Mouse (Mus musculus): ENCODE results near the gene Slc35f1. TPM values are rescaled to one million over a fixed set of nuclear protein-coding genes. Genes with fewer than 3 reads are reported as not detected.
"Not testable (repeated sequence)": the region's sequence is repeated elsewhere in the genome, so short reads cannot be mapped to it uniquely, and the experiment has no call there.

Slc35f1 gene
- total RNA-seq, 2 experiments from 2014 or later, result 0.32 to 0.52 TPM

DNA sequence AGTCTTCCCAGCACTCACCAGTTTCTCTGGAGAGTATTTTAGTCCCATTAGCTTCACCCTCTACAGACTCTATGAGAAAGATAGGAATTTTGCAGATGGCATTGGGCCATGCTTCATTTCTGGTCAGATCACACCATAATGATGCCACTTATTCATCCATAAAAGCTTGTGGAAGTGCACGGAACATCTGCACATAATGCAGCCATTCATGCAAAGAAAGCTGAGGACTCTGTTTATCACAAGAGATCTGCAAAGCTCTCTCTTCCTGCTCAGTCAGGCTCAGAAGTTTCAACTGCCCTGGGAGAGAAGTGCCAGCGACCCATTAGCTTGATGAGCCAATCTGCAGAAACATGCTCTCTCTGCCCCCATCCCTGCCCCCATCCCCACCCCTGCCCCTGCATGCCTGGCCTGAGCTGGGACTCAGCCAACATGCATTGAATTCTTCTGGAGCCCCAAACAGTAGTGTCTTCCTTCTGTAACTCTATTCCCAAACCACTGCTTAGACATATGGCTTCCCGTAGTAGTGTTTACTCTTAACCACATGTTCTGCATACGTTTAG is 89.7 kb downstream of the Slc35f1 start:
- DNase-seq (ENCODE audit: low spot score), result no peak

DNA sequence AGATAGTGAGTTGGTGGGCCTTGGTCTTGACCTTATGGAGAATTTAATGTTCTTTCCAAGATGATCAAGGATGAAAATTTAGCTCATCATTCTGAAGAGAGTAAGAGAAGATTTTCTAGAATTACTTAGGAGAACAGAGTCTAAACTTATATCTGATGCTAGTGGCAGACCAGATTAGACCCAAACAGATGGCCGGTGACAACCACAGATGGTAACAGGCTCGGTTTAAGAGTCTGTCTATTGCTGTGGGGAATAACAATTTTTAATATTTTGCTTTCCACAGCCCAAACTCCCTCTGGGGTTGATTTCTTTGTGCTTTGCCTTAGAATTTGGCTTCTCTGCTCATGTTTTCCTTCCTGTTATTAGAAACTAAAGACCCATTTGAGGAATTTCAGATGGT is 96.7 kb downstream of the Slc35f1 start:
- DNase-seq (ENCODE audit: low spot score), result no peak

DNA sequence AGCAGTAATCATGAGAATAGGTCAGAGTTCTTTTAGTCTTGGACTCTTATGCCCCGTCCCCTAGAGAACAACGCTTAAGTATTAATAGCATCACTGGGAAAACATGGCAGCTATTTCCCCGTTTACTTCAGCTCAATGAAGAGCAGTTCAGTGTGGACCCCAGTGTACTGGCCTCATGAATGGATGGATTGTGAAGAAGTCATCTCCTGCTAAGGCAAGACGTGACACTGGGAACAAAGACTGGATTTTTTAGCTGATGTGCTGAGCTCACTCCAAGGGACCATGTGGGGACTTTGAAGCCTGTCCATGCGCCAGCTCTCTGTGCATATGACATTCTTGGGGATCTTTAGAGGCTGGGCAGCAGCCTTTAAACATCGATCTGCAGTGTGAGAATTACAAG is 101.2 kb downstream of the Slc35f1 start:
- DNase-seq (ENCODE audit: low spot score), result no peak

DNA sequence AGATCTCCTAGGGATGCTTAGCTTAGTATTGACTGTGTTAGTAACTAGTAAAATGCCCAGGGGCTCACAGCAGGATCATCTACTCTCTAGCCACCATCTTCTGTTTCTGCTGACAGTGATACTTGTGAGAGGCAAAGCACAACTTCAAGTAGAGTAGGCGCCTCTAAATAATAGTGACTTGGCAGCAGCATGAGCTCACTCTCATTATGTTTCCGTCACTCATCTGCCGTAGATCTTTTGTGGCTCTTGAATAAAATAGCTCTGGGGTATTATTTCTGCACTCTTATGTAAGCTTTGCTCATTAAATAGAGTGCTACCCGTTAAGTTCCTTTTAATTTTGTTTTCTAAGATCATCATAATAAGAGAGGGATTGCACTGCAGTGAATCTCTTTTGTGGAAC is 107.1 kb downstream of the Slc35f1 start:
- no peak for DNase-seq (ENCODE audit: low spot score)

DNA sequence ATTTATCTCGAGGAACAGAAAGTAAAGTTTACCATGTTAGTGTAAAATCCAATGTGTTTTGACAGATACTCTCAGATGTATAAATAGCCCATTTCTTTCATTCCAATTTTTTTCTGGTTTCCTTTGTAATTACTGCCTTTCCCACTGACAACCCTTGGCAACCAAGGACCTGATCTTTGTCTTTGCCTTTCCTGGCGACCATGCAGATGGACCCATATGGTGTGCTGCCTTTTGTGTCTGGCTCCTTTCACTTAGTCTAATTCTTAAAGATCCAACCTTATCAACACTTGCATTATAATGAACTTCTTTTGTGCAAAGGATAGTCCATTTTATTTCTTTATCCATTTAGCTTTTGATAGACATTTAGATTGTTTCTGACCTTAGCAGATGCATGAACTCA is 117.5 kb downstream of the Slc35f1 start:
- DNase-seq (ENCODE audit: low spot score), result no peak

DNA sequence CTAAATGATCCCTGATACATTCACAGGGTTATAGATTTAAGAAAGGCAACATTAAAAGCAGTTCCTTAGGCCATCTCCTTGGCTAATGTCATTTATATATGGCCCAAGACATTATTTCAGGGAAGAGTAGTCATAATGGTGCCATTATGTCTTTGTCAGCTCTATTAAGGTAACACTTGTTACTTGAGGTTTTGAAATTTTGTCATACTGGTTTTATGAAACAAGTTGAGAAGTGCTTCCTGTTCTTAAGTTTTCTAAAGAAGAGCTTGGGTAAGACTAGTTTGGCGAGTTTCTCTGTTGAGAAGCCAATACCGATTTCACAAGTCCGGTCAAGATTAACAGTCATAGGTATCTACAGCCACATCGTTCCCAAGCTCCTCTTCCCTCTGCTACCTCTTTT is 122.5 kb downstream of the Slc35f1 start:
- DNase-seq (ENCODE audit: low spot score), result no peak

DNA sequence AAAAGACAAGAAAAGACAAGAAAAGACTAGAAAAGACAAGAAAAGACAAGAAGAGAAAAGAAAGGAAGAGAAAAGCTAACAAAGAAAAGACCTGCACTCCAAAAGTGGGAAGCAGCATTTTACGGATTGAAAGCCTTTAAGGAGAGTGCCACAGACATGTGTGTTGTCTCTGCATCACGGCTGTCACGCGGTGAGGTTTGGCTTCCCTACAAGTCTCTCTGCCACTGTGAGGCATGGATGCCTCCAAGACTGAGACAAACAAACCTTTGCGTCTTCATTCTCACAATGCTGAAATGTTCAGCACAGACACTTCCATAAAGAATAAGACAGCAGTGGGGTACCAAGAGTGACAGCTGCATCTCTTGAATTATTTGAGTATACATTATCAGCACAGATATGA is 124.0 kb downstream of the Slc35f1 start:
- DNase-seq (ENCODE audit: low spot score), result no peak

DNA sequence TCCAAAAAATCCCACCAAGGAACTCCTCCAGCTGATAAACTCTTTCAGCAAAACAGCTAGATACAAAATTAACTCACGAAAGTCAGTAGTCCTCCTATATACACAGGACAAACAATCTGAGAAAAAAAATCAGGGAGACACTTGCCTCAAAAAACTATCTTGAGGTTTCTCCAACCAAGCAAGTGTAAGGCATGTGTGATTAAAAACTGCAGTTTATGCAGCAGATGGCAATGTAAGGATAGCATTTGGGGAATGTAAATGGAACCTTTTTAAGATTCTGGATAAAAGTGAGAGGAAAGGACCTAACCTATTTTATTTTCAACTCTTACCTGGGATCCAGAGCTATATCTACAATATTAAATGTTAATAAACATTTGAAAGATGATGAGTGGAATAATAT is 129.3 kb downstream of the Slc35f1 start:
- no peak for DNase-seq (ENCODE audit: low spot score)

DNA sequence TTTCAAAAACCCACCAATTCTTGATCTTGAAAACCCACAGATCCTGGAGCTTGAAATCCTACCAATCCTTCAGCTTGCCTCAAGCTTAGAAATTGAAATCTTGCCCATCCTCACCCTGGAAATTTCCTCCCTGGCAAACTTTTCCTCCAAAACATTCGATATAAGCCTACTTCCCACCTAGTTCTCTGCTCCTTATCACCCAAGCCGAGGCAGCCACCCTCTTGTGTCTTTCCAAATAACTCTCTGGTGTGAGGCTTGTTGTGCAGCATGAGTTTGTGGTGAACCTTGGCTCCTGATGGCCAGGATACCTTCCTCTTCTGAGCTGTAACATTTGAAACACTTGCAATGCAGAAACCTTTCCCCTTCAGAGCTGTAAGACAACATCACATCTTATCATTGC is 132.6 kb downstream of the Slc35f1 start:
- no peak for DNase-seq (ENCODE audit: low spot score)

DNA sequence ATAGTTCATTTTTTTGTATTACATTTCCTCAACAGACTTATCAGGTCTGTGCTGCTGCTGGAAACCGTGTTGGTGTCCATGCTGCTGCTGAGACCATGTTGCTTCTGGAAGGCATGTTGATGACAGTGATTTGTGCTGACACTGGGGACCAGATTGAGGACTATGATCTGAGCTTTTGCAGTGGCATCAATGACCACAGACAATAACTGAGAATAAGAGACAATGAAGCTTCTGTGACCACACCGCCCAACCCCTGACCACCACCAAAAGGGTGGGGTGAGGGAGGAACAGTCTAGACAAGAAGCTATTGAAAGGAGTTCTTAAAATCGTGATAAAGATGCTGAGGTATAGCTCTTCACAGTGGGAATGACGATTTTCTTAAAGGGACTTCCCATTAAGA is 135.4 kb downstream of the Slc35f1 start:
- DNase-seq (ENCODE audit: low spot score), result no peak

DNA sequence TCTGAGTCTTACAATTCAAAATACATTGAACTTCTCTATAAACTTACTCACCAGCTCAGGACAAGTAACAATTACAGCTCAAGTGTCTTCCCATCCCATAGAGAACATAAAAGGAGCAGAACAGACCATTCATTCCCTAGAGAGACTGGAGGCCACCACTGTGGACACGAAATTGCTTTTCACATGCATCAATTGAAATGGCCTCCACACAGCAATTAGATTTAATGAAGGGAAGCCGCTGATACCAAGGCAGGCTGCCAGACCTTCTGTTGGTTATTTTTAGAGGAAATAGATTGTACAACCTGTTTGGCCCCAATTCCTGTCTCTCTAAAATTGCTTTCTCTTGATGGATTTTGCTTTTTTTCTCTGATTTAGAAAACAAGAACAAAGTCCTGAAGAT is 150.5 kb downstream of the Slc35f1 start:
- no peak for DNase-seq (ENCODE audit: low spot score)

DNA sequence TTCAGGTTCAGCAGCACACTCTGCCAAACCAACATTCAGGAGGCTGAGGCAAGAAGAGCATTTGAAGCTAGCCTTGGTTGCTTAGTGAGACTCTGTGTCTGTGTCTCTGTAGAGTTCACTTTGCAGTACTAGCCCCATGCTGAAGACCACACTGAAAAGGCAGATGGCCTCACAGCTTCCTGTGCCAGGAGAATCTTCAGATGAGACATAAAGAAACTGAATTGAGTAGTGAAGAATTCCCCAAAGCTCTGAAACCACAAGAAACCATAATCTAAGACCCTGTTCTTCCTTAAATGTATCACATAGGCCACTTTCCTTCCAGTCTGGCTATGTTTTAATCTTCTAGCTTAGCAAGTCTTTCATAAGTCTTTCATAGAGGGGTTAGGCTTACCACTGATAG is 161.7 kb downstream of the Slc35f1 start:
- no peak for DNase-seq (ENCODE audit: low spot score)

DNA sequence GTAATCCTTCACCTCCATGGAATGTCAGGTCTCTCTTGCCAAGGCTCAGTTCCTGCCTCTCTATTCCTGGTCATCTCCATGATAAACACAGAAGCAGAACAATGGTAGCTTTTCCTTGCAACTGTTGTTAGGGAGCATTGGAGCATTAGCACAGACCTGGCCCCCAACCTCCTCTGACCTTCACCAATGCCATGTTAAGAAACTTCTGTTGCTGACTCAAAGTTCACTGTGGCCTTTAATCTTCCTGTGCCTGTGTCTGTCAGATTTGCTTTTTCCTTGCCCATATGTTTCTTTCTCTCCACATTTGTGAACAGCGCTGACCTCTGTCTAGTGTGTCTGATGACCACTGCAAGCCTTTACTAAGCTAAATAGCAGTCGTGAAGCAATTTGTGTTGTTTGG is 170.5 kb downstream of the Slc35f1 start:
- DNase-seq (ENCODE audit: low spot score), result no peak

DNA sequence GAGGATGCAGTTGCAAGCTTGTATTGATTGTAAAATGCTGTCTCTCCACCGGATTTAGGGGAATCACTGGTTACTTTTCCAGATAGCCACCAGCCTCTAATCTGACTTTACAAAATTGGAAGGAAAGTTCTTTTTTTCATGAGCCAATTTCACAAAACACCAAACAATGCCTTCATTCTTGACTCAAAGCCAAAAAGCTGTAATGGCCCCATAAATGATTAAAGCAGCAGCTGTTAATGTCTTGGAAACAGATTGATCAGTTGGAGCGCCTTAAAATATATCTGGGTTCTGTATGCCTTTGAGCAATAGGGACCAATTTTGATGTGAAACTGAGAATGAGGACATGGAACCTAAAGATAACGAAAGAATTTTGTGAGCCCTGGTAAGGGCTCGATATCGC is 174.6 kb downstream of the Slc35f1 start:
- DNase-seq (ENCODE audit: low spot score), result no peak

DNA sequence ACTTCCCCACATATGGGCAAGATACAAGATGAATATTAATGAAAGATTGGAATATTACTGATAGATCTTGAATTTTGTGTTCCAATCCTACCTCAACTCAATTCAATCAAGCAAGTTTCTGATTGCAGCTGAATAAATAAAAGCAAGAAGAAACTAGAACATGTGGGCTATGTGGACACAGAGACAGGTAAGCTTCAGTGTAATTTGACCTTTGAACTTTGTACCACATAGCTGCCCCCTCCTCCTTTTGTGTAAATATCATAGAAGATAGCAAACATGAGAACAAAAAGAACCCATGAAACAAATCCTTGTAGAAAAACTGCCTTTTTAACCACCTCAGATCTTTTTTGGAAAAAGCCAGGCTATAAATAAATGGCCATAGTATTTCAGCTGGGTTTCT is 180.8 kb downstream of the Slc35f1 start:
- no peak for DNase-seq (ENCODE audit: low spot score)

DNA sequence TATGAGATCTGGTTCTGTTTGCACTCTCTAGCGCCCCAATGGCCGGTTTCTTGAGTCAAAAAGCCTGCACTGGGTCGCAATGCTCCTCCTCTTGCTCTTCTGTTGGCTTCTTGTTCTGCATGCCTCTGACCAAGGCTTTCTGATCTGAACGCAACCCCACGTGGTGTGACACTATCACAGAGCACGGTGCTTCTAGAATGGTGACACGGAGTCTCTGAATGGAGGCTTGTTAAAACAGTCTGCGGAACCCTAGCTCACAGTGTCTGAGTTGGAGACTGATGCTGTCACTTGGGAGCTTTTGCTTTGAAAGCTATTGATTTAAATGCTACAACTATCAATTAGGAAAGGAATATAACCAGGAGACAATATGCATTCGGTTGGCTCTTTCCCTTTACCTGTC is 183.8 kb downstream of the Slc35f1 start:
- DNase-seq (ENCODE audit: low spot score), result no peak

DNA sequence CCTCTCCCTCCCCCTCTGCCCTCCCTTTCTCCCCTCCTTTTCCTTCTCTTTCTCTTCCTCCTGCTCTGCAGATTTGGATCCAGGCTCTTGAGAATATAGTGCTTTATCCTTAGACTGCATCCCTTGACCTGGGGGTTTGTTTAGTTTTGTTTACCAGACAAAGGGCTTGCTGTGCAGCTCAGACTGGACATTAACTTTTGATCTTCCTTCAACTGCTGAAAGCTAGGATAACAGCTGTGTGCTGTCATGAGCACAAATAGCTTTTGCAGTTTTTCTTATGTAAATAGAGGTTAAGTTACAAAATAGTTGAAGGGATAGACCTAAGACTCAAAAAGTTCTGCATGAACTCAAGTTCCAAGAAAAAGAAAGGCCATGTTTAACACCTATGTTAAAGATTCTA is 184.4 kb downstream of the Slc35f1 start:
- DNase-seq (ENCODE audit: low spot score), result no peak

DNA sequence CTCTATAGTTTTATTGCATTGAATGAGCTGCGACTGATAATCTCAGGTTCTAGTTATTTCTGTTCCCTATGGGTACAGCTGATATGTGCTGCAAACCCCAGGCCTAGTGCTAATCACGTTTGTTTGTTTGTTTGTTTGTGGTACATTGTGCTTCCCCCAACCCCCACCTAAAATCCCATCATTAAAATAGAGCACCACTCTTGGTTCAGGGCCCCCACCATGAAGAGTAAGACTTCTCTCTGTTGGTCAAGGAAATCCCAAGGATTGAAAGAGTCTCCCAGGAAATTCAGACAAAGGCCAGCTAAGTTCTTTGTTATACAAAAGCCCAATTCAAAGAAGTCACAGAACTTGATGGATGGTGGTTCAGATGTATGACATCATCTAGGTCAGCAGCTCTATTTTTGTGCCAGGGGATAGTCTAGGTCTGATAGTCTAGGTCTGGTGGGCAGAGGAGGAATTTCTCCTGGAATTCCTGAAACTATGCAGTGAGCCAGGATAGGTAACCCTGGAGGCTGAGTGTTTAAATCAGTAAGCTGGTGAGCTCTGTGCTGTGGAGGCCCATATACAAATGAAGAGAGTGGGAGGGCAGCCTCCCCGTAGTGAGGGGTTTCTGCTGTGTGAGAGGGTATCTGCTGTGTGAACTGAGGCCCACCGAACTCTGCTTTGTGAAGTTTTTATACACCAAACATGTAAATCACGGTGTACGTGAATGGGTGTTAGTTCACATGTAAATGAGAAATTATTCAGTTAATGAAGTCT is 187.1 kb downstream of the Slc35f1 start:
- no peak for DNase-seq (ENCODE audit: low spot score)

DNA sequence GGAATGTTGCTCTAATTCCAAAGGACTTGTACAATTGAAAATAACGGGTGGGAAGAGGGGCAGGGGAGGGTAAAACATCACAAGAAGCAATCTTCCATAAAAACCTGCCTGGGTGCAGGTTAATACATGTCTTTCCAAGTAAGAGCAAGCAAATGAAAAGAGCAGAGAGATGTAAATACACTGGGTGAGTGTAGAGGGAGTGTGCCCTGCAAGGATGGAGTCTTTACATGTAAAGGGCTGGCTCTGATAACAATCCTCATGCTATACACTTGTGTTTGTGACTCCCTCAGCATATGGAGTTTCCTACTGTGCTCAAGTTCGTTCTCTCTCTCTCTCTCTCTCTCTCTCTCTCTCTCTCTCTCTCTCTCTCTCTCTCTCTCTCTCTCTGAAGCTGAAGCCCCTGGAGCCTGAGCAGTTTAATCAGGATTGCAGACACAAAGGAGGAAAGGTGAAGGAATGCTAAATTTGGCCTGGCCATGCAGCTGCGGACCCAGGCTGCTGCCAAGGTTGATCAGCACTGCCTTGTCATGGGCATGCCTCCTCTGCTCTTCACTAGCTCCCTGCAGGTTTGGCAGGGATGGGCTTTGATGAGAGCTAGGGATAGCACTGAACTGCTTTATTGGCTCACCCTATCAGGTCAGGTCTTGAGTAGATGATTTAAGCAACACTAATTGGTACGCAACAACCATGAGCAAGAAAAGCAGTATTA is 187.9 kb downstream of the Slc35f1 start:
- no peak for DNase-seq (ENCODE audit: low spot score)

DNA sequence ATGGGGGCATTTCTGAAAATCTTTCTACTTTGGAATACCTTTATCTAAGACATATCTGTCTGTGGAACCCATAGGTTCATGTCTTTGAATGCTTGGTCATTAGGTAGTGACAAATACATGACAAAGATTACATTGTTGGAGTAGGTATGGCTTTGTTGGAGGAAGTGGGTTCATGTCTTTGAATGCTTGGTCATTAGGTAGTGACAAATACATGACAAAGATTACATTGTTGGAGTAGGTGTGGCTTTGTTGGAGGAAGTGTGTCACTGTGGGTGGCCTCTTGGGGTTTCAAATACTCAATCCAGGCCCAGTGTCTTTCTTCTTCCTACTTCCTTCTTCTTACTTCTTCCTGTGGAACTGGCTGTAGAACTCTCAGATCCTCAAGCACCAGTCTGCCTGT is 206.4 kb downstream of the Slc35f1 start:
- not testable (repeated sequence) for DNase-seq (ENCODE audit: low spot score)

DNA sequence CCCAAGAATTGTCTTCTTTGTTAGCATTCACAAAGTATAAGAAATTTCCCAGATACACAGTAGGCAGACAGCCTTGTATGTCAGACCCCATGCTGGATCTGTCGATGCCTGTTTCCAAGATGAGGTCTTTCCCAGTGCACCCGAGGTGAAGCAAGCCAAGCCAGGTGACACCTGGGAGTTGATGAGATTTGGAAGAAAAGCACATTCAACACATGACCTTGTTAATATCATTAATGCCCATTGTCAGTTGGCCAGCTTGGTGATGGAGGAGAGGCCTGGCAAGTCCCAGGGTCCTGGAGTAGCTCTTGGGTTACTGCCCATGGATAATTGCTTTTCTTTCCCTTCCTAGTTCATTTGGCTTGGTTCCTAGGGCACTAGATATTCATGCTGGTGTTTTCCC is 214.6 kb downstream of the Slc35f1 start:
- DNase-seq (ENCODE audit: low spot score), result no peak

DNA sequence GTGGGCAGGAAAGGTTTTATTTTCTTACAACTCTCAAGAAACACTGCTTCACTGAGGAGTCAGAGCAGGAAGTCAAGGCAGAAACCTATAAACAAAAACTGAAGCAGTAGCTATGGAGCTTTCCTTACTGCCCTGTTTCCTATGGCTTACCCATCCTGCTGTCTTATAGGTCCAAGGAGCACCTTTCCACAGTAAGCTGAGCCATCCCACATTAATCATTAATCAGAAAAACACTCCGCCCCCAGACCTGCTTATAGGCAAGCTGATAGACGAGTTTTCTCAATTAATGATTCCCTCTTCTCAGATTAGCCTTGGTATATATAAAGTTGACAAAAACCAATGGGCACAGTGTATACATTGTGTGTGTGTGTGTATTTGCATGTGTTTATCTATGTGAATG is 221.4 kb downstream of the Slc35f1 start:
- DNase-seq (ENCODE audit: low spot score), result no peak

DNA sequence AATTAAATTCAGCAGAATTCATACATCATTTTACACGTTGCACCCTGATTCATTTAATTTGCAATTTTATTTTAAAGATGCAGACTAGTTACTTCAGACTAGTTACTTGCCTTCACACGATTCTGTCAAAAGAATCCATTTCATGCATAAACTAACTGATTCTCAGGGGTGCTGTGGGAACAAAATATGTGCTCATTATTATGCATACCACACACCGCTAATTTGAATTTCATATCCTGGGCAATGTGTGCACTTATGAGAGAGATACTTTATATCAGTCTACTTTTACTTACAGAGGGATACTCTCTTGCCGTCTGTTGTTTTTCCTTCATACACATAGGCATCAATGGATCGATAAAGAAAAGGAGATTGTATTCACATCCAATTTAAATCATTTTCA is 228.4 kb downstream of the Slc35f1 start:
- no peak for DNase-seq (ENCODE audit: low spot score)

Data from gastrocnemius, adult 18-20 months (tissue).